Mouse (Mus musculus): Measurements from ENCODE around the gene Adamts9. TPM values are rescaled to one million over a fixed set of nuclear protein-coding genes. Genes with fewer than 3 reads are reported as not detected.
A peak's percentile ranks its signal among the peaks of the same experiment; 100 is the strongest.

Adamts9 gene
- total RNA-seq, 2 experiments from 2014 or later: 17.1 to 20.1 TPM

GRCm38 (mm10) chr6:92821606-92822005 lies 121.7 kb downstream of the Adamts9 start:
- DNase-seq: no peak
- intact Hi-C loops (cut with DNase I): no loop called here

DNA sequence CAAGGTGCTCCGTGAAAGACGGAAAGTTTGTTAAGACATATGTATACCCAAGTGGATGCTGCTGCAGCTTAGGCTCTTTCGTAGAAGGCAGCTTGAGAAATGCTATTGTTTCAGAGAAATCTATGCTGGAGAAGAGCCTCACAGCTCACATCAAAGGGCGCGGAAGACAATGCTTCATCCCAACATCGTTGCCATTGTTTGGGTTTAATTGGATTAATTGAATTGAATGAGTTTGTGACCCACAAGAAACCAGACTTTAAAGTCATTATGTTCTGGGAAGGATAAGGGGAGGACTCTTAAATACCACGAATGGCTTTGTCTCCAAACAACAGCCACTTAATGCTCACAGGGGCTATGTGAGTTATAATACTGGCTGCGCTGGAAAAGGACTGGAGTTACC lies 125.6 kb downstream of the Adamts9 start:
- intact Hi-C loops (cut with DNase I): no loop called here
- DNase-seq: no peak

GRCm38 (mm10) chr6:92816311-92816751 lies 127.0 kb downstream of the Adamts9 start, which contains the start of gene A730049H05Rik:
Gene A730049H05Rik, plus strand, starts transcription at chr6:92816478.
- no peak for DNase-seq
- intact Hi-C loops (cut with DNase I): no loop called here

DNA sequence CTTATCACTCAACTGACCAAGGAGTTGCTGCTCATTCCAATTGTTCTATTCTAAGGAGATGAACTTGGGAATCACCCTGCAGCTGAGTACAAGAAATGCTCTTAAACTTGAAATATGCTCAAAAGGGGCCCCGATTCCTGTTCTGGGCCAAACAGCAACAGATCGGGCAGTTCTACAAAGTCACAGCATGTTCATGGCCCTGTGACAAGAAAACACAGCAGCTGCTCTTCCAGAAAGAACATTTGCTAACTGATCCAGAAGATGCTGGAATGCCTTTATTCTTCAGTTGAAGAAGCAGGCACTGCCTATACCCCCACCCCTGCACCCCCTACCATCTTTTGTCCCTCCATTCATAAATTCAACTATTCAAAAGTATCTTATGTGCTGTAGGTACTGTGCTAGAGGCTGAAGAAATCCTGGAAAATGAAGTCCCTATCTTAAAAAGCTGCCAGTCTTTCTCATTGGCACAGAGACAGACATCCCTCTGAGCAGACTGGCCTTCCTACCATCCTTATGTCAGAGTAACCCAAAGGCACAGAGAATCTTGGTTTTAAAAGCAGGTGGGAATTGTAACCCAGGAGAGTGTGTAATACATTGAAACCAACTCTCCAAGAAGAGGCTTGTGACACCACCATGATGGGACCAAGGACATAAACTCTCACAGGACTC lies 130.5 kb downstream of the Adamts9 start:
- peak; percentile 38 to 42 for DNase-seq
- intact Hi-C loops (cut with DNase I): loop anchor here (5.0 kb wide), 1 partner anchor 54 kb away; the partner anchor contains the start of gene Gm15737

GRCm38 (mm10) chr6:92811566-92811965 lies 131.7 kb downstream of the Adamts9 start:
- no peak for DNase-seq
- intact Hi-C loops (cut with DNase I): loop anchor here (5.0 kb wide), 1 partner anchor 56 kb away; the partner anchor contains the start of gene Gm15737

DNA sequence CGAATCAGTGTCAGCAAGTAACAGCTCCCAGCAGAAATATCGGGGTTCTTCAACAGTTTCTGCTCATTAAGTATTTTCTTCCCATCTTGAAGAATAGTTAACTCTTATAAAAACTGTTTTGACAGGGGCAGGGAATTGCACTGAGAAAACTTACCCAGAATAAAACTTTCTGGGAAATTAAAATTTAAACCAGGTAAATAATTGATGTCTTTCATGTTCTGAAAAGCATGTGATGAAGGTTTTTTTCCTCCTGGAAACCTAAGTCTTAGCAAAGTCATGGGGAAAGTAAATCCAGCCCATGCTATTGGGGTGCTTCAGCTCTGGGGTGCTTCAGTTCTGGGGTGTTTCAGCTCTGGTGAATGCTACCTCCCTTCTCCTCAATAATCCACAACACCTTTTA lies 132.7 kb downstream of the Adamts9 start:
- DNase-seq: no peak
- intact Hi-C loops (cut with DNase I): loop anchor here (5.0 kb wide), 1 partner anchor 57 kb away; the partner anchor contains the start of gene Gm15737

DNA sequence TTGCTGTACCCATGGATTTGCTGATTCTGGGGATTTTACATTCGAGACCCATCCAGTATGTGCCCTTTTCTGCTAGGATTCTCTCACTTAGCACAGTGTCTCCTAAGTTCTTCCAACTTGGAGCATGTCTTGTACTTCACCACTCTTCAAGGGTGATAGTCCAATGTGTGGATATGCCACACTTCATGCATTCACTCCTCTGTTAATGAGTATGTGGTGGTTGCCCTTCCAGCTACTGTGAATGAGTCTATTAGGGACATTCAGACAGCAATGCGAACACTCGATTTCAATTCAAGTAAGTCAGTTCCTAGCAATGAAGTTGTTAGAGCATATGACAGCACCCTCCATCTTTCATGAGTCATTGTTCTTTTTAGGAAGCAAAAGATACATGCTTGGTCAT lies 133.5 kb downstream of the Adamts9 start:
- intact Hi-C loops (cut with DNase I): loop anchor here (5.0 kb wide), 1 partner anchor 57 kb away; the partner anchor contains the start of gene Gm15737
- no peak for DNase-seq

GRCm38 (mm10) chr6:92804254-92804971 lies 138.9 kb downstream of the Adamts9 start:
- intact Hi-C loops (cut with DNase I): no loop called here
- DNase-seq: no peak

DNA sequence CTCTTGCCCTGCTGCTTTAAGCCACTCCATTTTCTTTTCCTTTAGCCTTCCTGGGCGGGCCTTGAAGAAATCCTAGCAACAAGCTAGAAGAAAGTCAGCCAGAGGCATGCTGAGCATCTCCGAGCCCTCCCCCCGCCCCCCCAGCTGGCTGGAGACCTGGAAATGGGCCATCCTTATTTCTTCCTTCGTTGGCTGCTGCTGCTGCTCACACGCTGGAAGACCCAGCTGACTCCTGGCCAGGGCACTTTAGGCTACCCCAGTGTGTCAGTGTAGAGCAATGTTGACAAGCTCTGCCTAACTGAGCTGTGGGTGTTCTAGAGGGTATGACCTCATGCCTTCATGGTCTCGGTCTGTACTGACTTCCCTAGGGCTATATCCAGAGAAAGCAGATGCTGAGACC lies 140.1 kb downstream of the Adamts9 start:
- intact Hi-C loops (cut with DNase I): no loop called here
- DNase-seq: peak; percentile 32 to 45

GRCm38 (mm10) chr6:92802421-92802820 lies 140.9 kb downstream of the Adamts9 start:
- intact Hi-C loops (cut with DNase I): no loop called here

DNA sequence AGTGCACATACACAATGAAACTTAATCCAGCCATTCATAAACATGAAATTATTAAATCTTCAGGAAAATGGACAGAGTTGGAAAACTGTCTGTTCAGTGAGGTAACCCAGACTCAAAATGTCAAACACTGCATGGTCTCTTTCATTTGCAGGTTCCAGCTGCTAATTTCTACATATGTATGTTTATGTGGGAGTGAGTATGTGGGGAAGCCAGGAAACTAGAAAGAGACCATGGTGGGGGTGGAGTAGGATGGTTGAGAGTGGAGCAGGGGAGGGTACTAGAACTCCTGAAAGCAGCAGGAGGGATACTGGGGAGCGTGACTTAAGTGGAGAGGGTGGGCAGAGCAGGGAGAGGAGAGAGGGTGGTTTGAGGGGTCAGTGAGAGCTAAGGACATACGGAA lies 141.8 kb downstream of the Adamts9 start:
- intact Hi-C loops (cut with DNase I): no loop called here

More at GRCm38 (mm10) chr6:92802421-92802820, 140.9 kb downstream of the Adamts9 start:
- DNase-seq: no peak

GRCm38 (mm10) chr6:92793804-92794203 lies 149.5 kb downstream of the Adamts9 start:
- intact Hi-C loops (cut with DNase I): no loop called here
- DNase-seq: no peak

More for the DNA sequence above, 141.8 kb downstream of the Adamts9 start:
- no peak for DNase-seq

- intact Hi-C loops (cut with DNase I): loop anchor here (1.0 to 10.0 kb wide), 4 partner anchors 90 to 1197 kb away; partner anchors contain the start of gene Adamts9
- DNase-seq: peak; percentile 92 to 95
These were observed 155.9 kb downstream of the Adamts9 start for GRCm38 (mm10) chr6:92787376-92787712.

DNA sequence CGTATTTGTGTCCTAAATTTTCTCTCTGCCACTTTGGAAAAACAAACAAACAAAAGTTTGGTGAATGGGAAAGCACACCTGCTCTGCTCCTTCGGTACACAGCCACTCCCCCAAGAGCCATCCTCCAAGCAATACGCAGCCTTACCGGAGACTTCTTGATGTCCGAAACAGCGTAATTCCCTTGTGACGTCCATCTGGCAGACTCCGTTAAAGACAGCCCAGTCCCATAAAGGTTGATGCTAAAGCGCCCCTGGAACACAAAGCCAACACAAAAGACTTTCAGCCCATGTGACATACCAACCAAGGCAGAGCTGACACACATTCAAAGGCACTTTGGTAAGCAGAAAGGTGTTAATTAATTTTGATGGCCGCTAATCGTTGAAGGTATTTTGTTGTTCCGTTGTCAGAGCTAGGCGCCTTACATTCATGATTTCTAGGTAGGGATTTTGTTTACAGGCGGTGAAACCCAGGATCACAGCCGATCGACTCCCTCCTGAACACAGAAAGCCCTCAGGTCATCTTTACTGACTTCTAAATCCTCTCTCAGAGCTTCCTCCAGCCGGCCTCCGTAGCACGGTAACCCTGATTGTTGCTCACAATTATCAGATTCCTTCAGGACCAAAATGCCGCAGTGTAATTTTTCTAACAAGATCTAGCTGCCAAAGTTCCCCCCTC lies 156.5 kb downstream of the Adamts9 start:
- intact Hi-C loops (cut with DNase I): loop anchor here (1.0 to 10.0 kb wide), 5 partner anchors 90 to 1198 kb away; partner anchors contain the start of gene Adamts9
- no peak for DNase-seq

GRCm38 (mm10) chr6:92784782-92785181 lies 158.5 kb downstream of the Adamts9 start:
- peak; percentile 61 to 74 for DNase-seq
- intact Hi-C loops (cut with DNase I): loop anchor here (1.0 to 10.0 kb wide), 4 partner anchors 93 to 1200 kb away; no protein-coding TSS in a partner anchor

- no peak for DNase-seq
- intact Hi-C loops (cut with DNase I): loop anchor here (10.0 kb wide), 1 partner anchor 1203 kb away; no protein-coding TSS in a partner anchor
These were observed 161.8 kb downstream of the Adamts9 start for GRCm38 (mm10) chr6:92781446-92781845.

GRCm38 (mm10) chr6:92779935-92780205 lies 163.4 kb downstream of the Adamts9 start:
- intact Hi-C loops (cut with DNase I): loop anchor here (10.0 kb wide), 1 partner anchor 1205 kb away; no protein-coding TSS in a partner anchor
- DNase-seq: no peak

DNA sequence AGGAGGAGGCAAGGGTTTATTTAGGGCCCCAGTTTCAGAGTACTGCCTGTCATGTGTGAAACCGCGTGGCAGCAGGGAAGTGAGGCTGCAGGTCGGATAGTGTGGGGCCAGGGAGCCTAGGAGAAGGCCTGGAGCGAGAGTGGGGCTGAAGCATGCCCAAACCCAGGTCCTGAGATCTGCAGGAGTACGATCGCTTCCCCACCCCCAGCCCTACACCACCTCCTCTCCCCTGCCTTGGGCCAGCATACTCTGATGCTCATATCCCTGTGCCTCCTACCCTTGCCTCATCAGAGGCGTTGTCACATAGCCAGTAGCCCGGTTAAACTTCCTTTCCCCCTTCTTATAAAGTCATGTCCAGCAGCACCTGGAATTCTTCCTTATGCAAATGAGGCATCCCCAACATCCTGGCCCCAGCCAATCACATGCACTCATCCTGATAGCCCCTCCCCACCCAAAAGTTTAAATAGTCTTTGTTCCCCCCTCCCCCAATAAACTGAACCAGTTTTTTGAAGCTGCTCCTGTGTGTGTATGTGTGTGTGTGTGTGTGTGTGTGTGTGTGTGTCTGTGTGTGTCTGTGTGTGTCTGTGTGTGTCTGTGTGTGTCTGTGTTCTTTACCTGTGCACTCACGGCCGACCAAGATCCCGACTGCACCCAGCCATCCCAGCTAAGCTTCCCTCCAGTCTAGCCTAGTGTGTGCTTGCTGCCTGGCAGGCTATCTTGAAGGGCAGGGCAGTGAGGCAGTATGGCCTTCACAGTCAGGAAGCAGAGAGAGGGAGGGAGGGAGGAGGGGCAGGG lies 164.0 kb downstream of the Adamts9 start:
- DNase-seq: no peak
- intact Hi-C loops (cut with DNase I): no loop called here

DNA sequence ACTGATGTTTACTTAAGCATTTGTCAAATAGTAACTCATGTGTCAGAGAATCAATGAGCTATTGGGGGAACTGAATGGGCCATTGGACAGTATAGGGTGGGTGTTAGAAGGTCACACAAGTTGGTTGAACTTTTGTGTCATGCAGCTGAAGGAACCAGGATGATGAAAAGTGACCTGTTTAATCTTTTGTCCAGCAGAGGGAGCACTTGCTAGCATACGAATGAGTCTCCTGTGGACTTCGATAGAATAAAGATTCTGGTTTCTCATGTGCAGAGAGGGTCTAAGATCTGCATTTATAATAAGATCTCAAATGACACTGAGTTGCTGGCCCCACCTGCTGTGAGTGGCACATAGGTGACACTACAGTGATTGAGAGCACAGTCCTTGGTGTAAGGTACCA lies 166.9 kb downstream of the Adamts9 start:
- peak in 1 of 2 experiments; percentile 12 for DNase-seq
- intact Hi-C loops (cut with DNase I): no loop called here

DNA sequence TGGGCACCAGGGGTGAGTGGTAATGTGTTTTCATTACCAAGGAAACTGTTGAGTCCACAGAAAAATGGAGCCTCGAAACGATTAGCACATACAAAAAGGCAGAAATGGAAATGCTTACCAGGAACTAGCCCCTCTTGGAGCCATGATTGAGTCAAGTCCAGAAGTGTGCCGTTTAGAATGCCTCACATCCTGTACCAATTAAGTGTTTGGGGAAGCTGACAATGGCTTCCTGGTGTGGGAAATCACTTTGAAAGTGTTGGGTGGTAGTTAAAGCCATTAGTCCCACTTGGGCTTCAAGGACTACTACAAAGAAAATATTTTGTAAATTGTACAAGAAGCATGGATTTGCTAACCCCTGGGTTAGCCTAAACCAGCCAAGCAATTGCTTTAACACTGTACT lies 180.9 kb downstream of the Adamts9 start:
- DNase-seq: no peak
- intact Hi-C loops (cut with DNase I): no loop called here

All from heart, postnatal 36 days (tissue).